Mouse (Mus musculus): Measurements from ENCODE around the gene Csta1. TPM values are rescaled to one million over a fixed set of nuclear protein-coding genes. Genes with fewer than 3 reads are reported as not detected.

The Csta1 gene
- polyA plus RNA-seq, 1 experiment from 2014 or later, result not detected

GRCm38 (mm10) chr16:36089065-36089464, 42.0 kb downstream of the Csta1 start:
- Histone ChIP-seq H3K4me1 (ENCODE audit: control insufficient read depth in 2 of 2, insufficient read depth in 2 of 2, low read length in 2 of 2) (no peaks in the 10 kb centered on the region), H3K27ac (replicated peaks in 1 of 2; ENCODE audit: control insufficient read depth in 1 of 2, insufficient read depth in 1 of 2, low read depth in 2 of 2, low read length in 2 of 2) (no peak overlapping the region), H3K9ac (ENCODE audit: low read length) (no peak overlapping the region), H3K4me2 (ENCODE audit: low read length) (no peak overlapping the region), H3K27me3 (ENCODE audit: control insufficient read depth, insufficient read depth, low read length) (no peaks in the 10 kb centered on the region), H3K9me3 (ENCODE audit: control insufficient read depth, low read length) (no peaks in the 10 kb centered on the region), H3K4me3 (ENCODE audit: control insufficient read depth in 1 of 2, insufficient read depth in 1 of 2, low read depth in 1 of 2, low read length in 2 of 2) (no peak overlapping the region), H3K36me3 (ENCODE audit: control insufficient read depth, insufficient read depth, low read length) (peaks cover 80% of the 10 kb centered on the region)
- no peak for ATAC-seq (ENCODE audit: insufficient number of reproducible peaks, insufficient read depth, low FRiP score, low read depth)
- 64% methylated on average over 7 of the region's 7 CpGs for WGBS

- Histone ChIP-seq H3K4me1 (ENCODE audit: control insufficient read depth in 2 of 2, insufficient read depth in 2 of 2, low read length in 2 of 2) (no peaks in the 10 kb centered on the region), H3K27me3 (ENCODE audit: control insufficient read depth, insufficient read depth, low read length) (no peaks in the 10 kb centered on the region), H3K36me3 (ENCODE audit: control insufficient read depth, insufficient read depth, low read length) (peaks cover 92% of the 10 kb centered on the region), H3K9ac (ENCODE audit: low read length) (no peak overlapping the region), H3K9me3 (ENCODE audit: control insufficient read depth, low read length) (no peaks in the 10 kb centered on the region), H3K4me2 (ENCODE audit: low read length) (no peak overlapping the region), H3K27ac (replicated peaks in 1 of 2; ENCODE audit: control insufficient read depth in 1 of 2, insufficient read depth in 1 of 2, low read depth in 2 of 2, low read length in 2 of 2) (peak overlapping the region; percentile 42 to 47; a peak in 3 of 4 replicates), H3K4me3 (ENCODE audit: control insufficient read depth in 1 of 2, insufficient read depth in 1 of 2, low read depth in 1 of 2, low read length in 2 of 2) (no peak overlapping the region)
- ATAC-seq (ENCODE audit: insufficient number of reproducible peaks, insufficient read depth, low FRiP score, low read depth), result no peak
- 69% methylated on average over 4 of the region's 4 CpGs for WGBS
These were observed 43.2 kb downstream of the Csta1 start for GRCm38 (mm10) chr16:36087846-36088245.

GRCm38 (mm10) chr16:36079916-36080315, 51.1 kb downstream of the Csta1 start:
- H3K9me3 ChIP-seq (ENCODE audit: control insufficient read depth, low read length), result no peaks in the 10 kb centered on the region
- peaks cover 26% of the 10 kb centered on the region for H3K36me3 ChIP-seq (ENCODE audit: control insufficient read depth, insufficient read depth, low read length)
- H3K27me3 ChIP-seq (ENCODE audit: control insufficient read depth, insufficient read depth, low read length), result no peaks in the 10 kb centered on the region
- no peak overlapping the region for H3K4me3 ChIP-seq (ENCODE audit: control insufficient read depth in 1 of 2, insufficient read depth in 1 of 2, low read depth in 1 of 2, low read length in 2 of 2)
- no peak overlapping the region for H3K27ac ChIP-seq (replicated peaks in 1 of 2; ENCODE audit: control insufficient read depth in 1 of 2, insufficient read depth in 1 of 2, low read depth in 2 of 2, low read length in 2 of 2)
- H3K4me1 ChIP-seq (ENCODE audit: control insufficient read depth in 2 of 2, insufficient read depth in 2 of 2, low read length in 2 of 2), result no peaks in the 10 kb centered on the region
- no peak overlapping the region for H3K4me2 ChIP-seq (ENCODE audit: low read length)
- 94% methylated on average over 3 of the region's 3 CpGs for WGBS
- H3K9ac ChIP-seq (ENCODE audit: low read length), result no peak overlapping the region
- ATAC-seq (ENCODE audit: insufficient number of reproducible peaks, insufficient read depth, low FRiP score, low read depth), result no peak

GRCm38 (mm10) chr16:36074772-36075171, 56.3 kb downstream of the Csta1 start:
- no peaks in the 10 kb centered on the region for H3K27me3 ChIP-seq (ENCODE audit: control insufficient read depth, insufficient read depth, low read length)
- H3K9me3 ChIP-seq (ENCODE audit: control insufficient read depth, low read length), result no peaks in the 10 kb centered on the region
- no peak overlapping the region for H3K27ac ChIP-seq (replicated peaks in 1 of 2; ENCODE audit: control insufficient read depth in 1 of 2, insufficient read depth in 1 of 2, low read depth in 2 of 2, low read length in 2 of 2)
- no peak overlapping the region for H3K4me2 ChIP-seq (ENCODE audit: low read length)
- WGBS, result 89% methylated on average over 3 of the region's 3 CpGs
- no peak for ATAC-seq (ENCODE audit: insufficient number of reproducible peaks, insufficient read depth, low FRiP score, low read depth)
- 0 out of 4 replicates have a peak, but pooled peaks cover 0 to 3% of the 10 kb centered on the region in 2 experiments for H3K4me1 ChIP-seq (ENCODE audit: control insufficient read depth in 2 of 2, insufficient read depth in 2 of 2, low read length in 2 of 2)
- H3K4me3 ChIP-seq (ENCODE audit: control insufficient read depth in 1 of 2, insufficient read depth in 1 of 2, low read depth in 1 of 2, low read length in 2 of 2), result no peak overlapping the region
- no peaks in the 10 kb centered on the region for H3K36me3 ChIP-seq (ENCODE audit: control insufficient read depth, insufficient read depth, low read length)
- no peak overlapping the region for H3K9ac ChIP-seq (ENCODE audit: low read length)

- Histone ChIP-seq H3K4me2 (ENCODE audit: low read length) (peak overlapping the region; percentile 83), H3K27me3 (ENCODE audit: control insufficient read depth, insufficient read depth, low read length) (no peaks in the 10 kb centered on the region), H3K9ac (ENCODE audit: low read length) (peak overlapping the region; percentile 87), H3K4me1 (ENCODE audit: control insufficient read depth in 2 of 2, insufficient read depth in 2 of 2, low read length in 2 of 2) (peaks cover 2 to 22% of the 10 kb centered on the region in 2 experiments; a peak in 3 of 4 replicates), H3K4me3 (ENCODE audit: control insufficient read depth in 1 of 2, insufficient read depth in 1 of 2, low read depth in 1 of 2, low read length in 2 of 2) (peak overlapping the region; percentile 77 to 80), H3K36me3 (ENCODE audit: control insufficient read depth, insufficient read depth, low read length) (peaks cover 19% of the 10 kb centered on the region), H3K9me3 (ENCODE audit: control insufficient read depth, low read length) (no peaks in the 10 kb centered on the region), H3K27ac (replicated peaks in 1 of 2; ENCODE audit: control insufficient read depth in 1 of 2, insufficient read depth in 1 of 2, low read depth in 2 of 2, low read length in 2 of 2) (peak overlapping the region; percentile 100)
- no peak for ATAC-seq (ENCODE audit: insufficient number of reproducible peaks, insufficient read depth, low FRiP score, low read depth)
- WGBS, result 25% methylated on average over 8 of the region's 8 CpGs
These were observed 58.5 kb downstream of the Csta1 start for GRCm38 (mm10) chr16:36072410-36073011.

- H3K27me3 ChIP-seq (ENCODE audit: control insufficient read depth, insufficient read depth, low read length), result no peaks in the 10 kb centered on the region
- peak; percentile 91 for ATAC-seq (ENCODE audit: insufficient number of reproducible peaks, insufficient read depth, low FRiP score, low read depth)
- peaks cover 2 to 28% of the 10 kb centered on the region in 2 experiments; a peak in 3 of 4 replicates for H3K4me1 ChIP-seq (ENCODE audit: control insufficient read depth in 2 of 2, insufficient read depth in 2 of 2, low read length in 2 of 2)
- H3K9ac ChIP-seq (ENCODE audit: low read length), result peak within 1 kb of the TSS; percentile 87
- peak within 1 kb of the TSS; percentile 77 to 80 for H3K4me3 ChIP-seq (ENCODE audit: control insufficient read depth in 1 of 2, insufficient read depth in 1 of 2, low read depth in 1 of 2, low read length in 2 of 2)
- H3K9me3 ChIP-seq (ENCODE audit: control insufficient read depth, low read length), result no peaks in the 10 kb centered on the region
- WGBS, result under 1% methylated on average over 80 of the region's 81 CpGs
- peaks cover 27% of the 10 kb centered on the region for H3K36me3 ChIP-seq (ENCODE audit: control insufficient read depth, insufficient read depth, low read length)
- peak within 1 kb of the TSS; percentile 83 for H3K4me2 ChIP-seq (ENCODE audit: low read length)
- H3K27ac ChIP-seq (replicated peaks in 1 of 2; ENCODE audit: control insufficient read depth in 1 of 2, insufficient read depth in 1 of 2, low read depth in 2 of 2, low read length in 2 of 2), result peak within 1 kb of the TSS; percentile 100
These were observed 59.3 kb downstream of the Csta1 start, which contains the start of the genes Fam162a and Ccdc58 for GRCm38 (mm10) chr16:36071450-36072379. Gene Fam162a, minus strand, starts transcription at chr16:36071594. Gene Ccdc58, plus strand, starts transcription at chr16:36071685.

GRCm38 (mm10) chr16:36071071-36071449, 60.0 kb downstream of the Csta1 start:
- Histone ChIP-seq H3K36me3 (ENCODE audit: control insufficient read depth, insufficient read depth, low read length) (peaks cover 27% of the 10 kb centered on the region), H3K27me3 (ENCODE audit: control insufficient read depth, insufficient read depth, low read length) (no peaks in the 10 kb centered on the region), H3K9me3 (ENCODE audit: control insufficient read depth, low read length) (no peaks in the 10 kb centered on the region), H3K4me1 (ENCODE audit: control insufficient read depth in 2 of 2, insufficient read depth in 2 of 2, low read length in 2 of 2) (peaks cover 5 to 31% of the 10 kb centered on the region in 2 experiments), H3K9ac (ENCODE audit: low read length) (peak overlapping the region; percentile 87), H3K4me2 (ENCODE audit: low read length) (peak overlapping the region; percentile 83), H3K4me3 (ENCODE audit: control insufficient read depth in 1 of 2, insufficient read depth in 1 of 2, low read depth in 1 of 2, low read length in 2 of 2) (peak overlapping the region; percentile 77 to 80), H3K27ac (replicated peaks in 1 of 2; ENCODE audit: control insufficient read depth in 1 of 2, insufficient read depth in 1 of 2, low read depth in 2 of 2, low read length in 2 of 2) (peak overlapping the region; percentile 100)
- under 1% methylated on average over 14 of the region's 16 CpGs for WGBS
- ATAC-seq (ENCODE audit: insufficient number of reproducible peaks, insufficient read depth, low FRiP score, low read depth), result no peak
